ENCODE assay signal across 10 mouse cellular contexts in the genomic region with DNA sequence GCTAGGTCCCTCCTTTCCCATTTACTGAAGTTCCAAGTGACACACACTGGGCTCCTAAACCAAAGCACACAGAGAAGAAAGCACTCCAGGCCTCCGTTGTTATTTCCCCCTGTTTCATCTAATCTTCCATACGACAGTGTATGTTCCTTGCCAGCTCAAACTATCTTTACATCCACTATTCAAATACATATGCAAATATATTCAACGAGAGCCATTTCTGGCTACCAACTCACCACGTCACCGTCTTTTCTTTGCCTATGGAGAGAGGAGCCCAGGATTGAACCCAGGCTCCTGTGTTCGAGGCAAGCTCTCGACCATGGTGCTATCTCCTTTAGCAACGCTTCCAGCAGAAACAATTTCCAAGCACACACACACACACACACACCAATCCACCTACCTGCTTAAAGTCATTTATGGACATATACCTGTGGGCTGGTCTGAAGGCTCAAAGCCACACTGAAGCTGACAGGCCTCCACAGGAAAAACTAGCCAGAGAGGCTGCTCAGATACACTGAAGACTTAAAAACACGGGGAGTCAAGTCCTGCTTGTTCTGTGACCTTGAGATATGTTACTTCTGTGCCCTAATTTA. TPM values are rescaled to one million over a fixed set of nuclear protein-coding genes. Genes with fewer than 3 reads are reported as not detected.
A peak's percentile ranks its signal among the peaks of the same experiment; 100 is the strongest.
DNase-seq lines count a peak whose midpoint lies in the region; ATAC-seq lines count a peak whose summit lies in the region.
"Had no signal": no experiment of that assay in that cellular context is flagged by ENCODE, and none has a peak within 500 bp of the region (broad histone marks: within the 10 kb centered on the region; RNA-seq: fewer than 3 reads in every experiment).

No protein-coding gene starts in this region.

- peak overlapping the region; percentile 25; the same call in 1 of the 2 replicates for H3K4me3 ChIP-seq in heart, embryonic 10.5 days
- H3K4me3 ChIP-seq in midbrain, embryonic 11.5 days (ENCODE audit: low read depth, low read length): peak overlapping the region; percentile 13; the same call in 1 of the 2 replicates
- H3K4me3 ChIP-seq in midbrain, embryonic 14.5 days (replicated peaks; ENCODE audit: low read depth, low read length): no peak overlapping the region
- H3K4me3 ChIP-seq in hindbrain, embryonic 15.5 days: no peak overlapping the region
- no peak overlapping the region for H3K4me3 ChIP-seq in neural tube, embryonic 15.5 days (replicated peaks)

- no peak overlapping the region; the same call in none of the 2 replicates for H3K4me2 ChIP-seq in midbrain, embryonic 11.5 days
- no peak overlapping the region for H3K4me2 ChIP-seq in midbrain, embryonic 14.5 days (ENCODE audit: low read length)
- H3K4me2 ChIP-seq in hindbrain, embryonic 15.5 days: peak overlapping the region; percentile 22
- H3K4me2 ChIP-seq in neural tube, embryonic 15.5 days: peak overlapping the region; percentile 40

- intact Hi-C loops in heart, postnatal 10 days (cut with DNase I): no loop called here

- H3K9me3 ChIP-seq in heart, embryonic 10.5 days: no peaks in the 10 kb centered on the region
- H3K9me3 ChIP-seq in midbrain, embryonic 11.5 days (ENCODE audit: control insufficient read depth, low read length): no peaks in the 10 kb centered on the region
- H3K9me3 ChIP-seq in midbrain, embryonic 14.5 days (ENCODE audit: control insufficient read depth, low read length): no peaks in the 10 kb centered on the region
- no peaks in the 10 kb centered on the region for H3K9me3 ChIP-seq in hindbrain, embryonic 15.5 days
- no peaks in the 10 kb centered on the region for H3K9me3 ChIP-seq in neural tube, embryonic 15.5 days (replicated peaks)

- H3K27ac ChIP-seq in heart, embryonic 10.5 days: peak overlapping the region; percentile 64
- no peak overlapping the region for H3K27ac ChIP-seq in midbrain, embryonic 11.5 days (ENCODE audit: low read depth, low read length)
- no peak overlapping the region for H3K27ac ChIP-seq in midbrain, embryonic 14.5 days (replicated peaks; ENCODE audit: low read depth, low read length)
- no peak overlapping the region for H3K27ac ChIP-seq in hindbrain, embryonic 15.5 days (replicated peaks)
- H3K27ac ChIP-seq in neural tube, embryonic 15.5 days (replicated peaks): no peak overlapping the region

- DNase-seq in heart, embryonic 10.5 days (ENCODE audit: low spot score): peak; percentile 51
- DNase-seq in heart, postnatal 10 days: no peak
- DNase-seq in midbrain, embryonic 11.5 days (ENCODE audit: low spot score, missing footprints): no peak
- DNase-seq in midbrain, embryonic 14.5 days: no peak
- DNase-seq in kidney, adult 8-10 months: no peak
- DNase-seq in ovary, adult 18-20 months (ENCODE audit: low spot score): no peak
- DNase-seq: kidney, postnatal 36 days had no signal

- H3K4me1 ChIP-seq in heart, embryonic 10.5 days: peaks cover 53% of the 10 kb centered on the region
- peaks cover 19% of the 10 kb centered on the region for H3K4me1 ChIP-seq in midbrain, embryonic 11.5 days (ENCODE audit: control insufficient read depth, insufficient read depth, low read length)
- peaks cover 21% of the 10 kb centered on the region; the same call in 1 of the 2 replicates for H3K4me1 ChIP-seq in midbrain, embryonic 14.5 days (ENCODE audit: control insufficient read depth, insufficient read depth, low read length)
- H3K4me1 ChIP-seq in hindbrain, embryonic 15.5 days (replicated peaks): peaks cover 36% of the 10 kb centered on the region
- peaks cover 47% of the 10 kb centered on the region for H3K4me1 ChIP-seq in neural tube, embryonic 15.5 days

- peaks cover 19% of the 10 kb centered on the region; the same call in 1 of the 2 replicates for H3K36me3 ChIP-seq in heart, embryonic 10.5 days
- H3K36me3 ChIP-seq in midbrain, embryonic 11.5 days (ENCODE audit: control insufficient read depth, insufficient read depth, low read length): no peaks in the 10 kb centered on the region
- H3K36me3 ChIP-seq in midbrain, embryonic 14.5 days (ENCODE audit: control insufficient read depth, insufficient read depth, low read length): 0 out of 2 replicates have a peak, but pooled peaks cover 3% of the 10 kb centered on the region
- H3K36me3 ChIP-seq in hindbrain, embryonic 15.5 days: 0 out of 2 replicates have a peak, but pooled peaks cover 4% of the 10 kb centered on the region
- 0 out of 2 replicates have a peak, but pooled peaks cover 3% of the 10 kb centered on the region for H3K36me3 ChIP-seq in neural tube, embryonic 15.5 days

- H3K27me3 ChIP-seq in heart, embryonic 10.5 days (ENCODE audit: insufficient read depth, poor library complexity, severe bottlenecking): no peaks in the 10 kb centered on the region
- no peaks in the 10 kb centered on the region for H3K27me3 ChIP-seq in midbrain, embryonic 11.5 days (ENCODE audit: control insufficient read depth, insufficient read depth, low read length)
- no peaks in the 10 kb centered on the region for H3K27me3 ChIP-seq in midbrain, embryonic 14.5 days (ENCODE audit: control insufficient read depth, insufficient read depth, low read length)
- H3K27me3 ChIP-seq in hindbrain, embryonic 15.5 days: no peaks in the 10 kb centered on the region
- no peaks in the 10 kb centered on the region for H3K27me3 ChIP-seq in neural tube, embryonic 15.5 days (replicated peaks)

- 80% methylated on average over 9 of the region's 9 CpGs for WGBS in heart, embryonic 10.5 days
- WGBS in midbrain, embryonic 11.5 days: 91% methylated on average over 9 of the region's 9 CpGs
- 80% methylated on average over 9 of the region's 9 CpGs for WGBS in midbrain, embryonic 14.5 days
- WGBS in hindbrain, embryonic 15.5 days: 80% methylated on average over 9 of the region's 9 CpGs
- WGBS in neural tube, embryonic 15.5 days: 87% methylated on average over 9 of the region's 9 CpGs

- no peak overlapping the region for H3K9ac ChIP-seq in midbrain, embryonic 11.5 days (ENCODE audit: low read length)
- no peak overlapping the region for H3K9ac ChIP-seq in midbrain, embryonic 14.5 days (replicated peaks; ENCODE audit: low read length)
- H3K9ac ChIP-seq in hindbrain, embryonic 15.5 days: no peak overlapping the region
- no peak overlapping the region for H3K9ac ChIP-seq in neural tube, embryonic 15.5 days (replicated peaks)

- ATAC-seq in midbrain, embryonic 11.5 days (ENCODE audit: low FRiP score): no peak
- ATAC-seq in midbrain, embryonic 14.5 days (ENCODE audit: low FRiP score, low TSS enrichment): no peak
- no peak for ATAC-seq in hindbrain, embryonic 15.5 days (ENCODE audit: low FRiP score, low read depth)
- no peak for ATAC-seq in neural tube, embryonic 15.5 days (ENCODE audit: low FRiP score)
- ATAC-seq: lung, postnatal 0 days had no signal

RNA-seq across cellular contexts. Expression of gene Nudt4, which starts 3.5 kb away (rescaled TPM):
- polyA plus RNA-seq in heart, embryonic 10.5 days (2016; fragmentation: Nextera tagmentation; extraction: Ambion mirVana): 92.7 and 104 TPM in 2 replicates
- total RNA-seq in heart, postnatal 10 days (2021): 100 to 1,000 TPM; 215 to 280 TPM
- polyA plus RNA-seq in midbrain, embryonic 11.5 days (2014; fragmentation: Nextera tagmentation; extraction: Ambion mirVana): 141 and 148 TPM in 2 replicates
- 64.9 and 80.0 TPM in 2 replicates for polyA plus RNA-seq in midbrain, embryonic 14.5 days (2014; fragmentation: Nextera tagmentation; extraction: Ambion mirVana)
- polyA plus RNA-seq in hindbrain, embryonic 15.5 days (2015; fragmentation: Nextera tagmentation; extraction: Ambion mirVana): 68.5 and 69.0 TPM in 2 replicates
- polyA plus RNA-seq in neural tube, embryonic 15.5 days (2015; fragmentation: Nextera tagmentation; extraction: Ambion mirVana): 73.5 and 75.5 TPM in 2 replicates

RNA-seq across cellular contexts. Expression of gene Ube2n, which starts 45.5 kb away (rescaled TPM):
- polyA plus RNA-seq in heart, embryonic 10.5 days (2016; fragmentation: Nextera tagmentation; extraction: Ambion mirVana): 328 and 389 TPM in 2 replicates
- 100 to 1,000 TPM; 118 to 134 TPM for total RNA-seq in heart, postnatal 10 days (2021)
- 518 and 522 TPM in 2 replicates for polyA plus RNA-seq in midbrain, embryonic 11.5 days (2014; fragmentation: Nextera tagmentation; extraction: Ambion mirVana)
- 341 and 383 TPM in 2 replicates for polyA plus RNA-seq in midbrain, embryonic 14.5 days (2014; fragmentation: Nextera tagmentation; extraction: Ambion mirVana)
- polyA plus RNA-seq in hindbrain, embryonic 15.5 days (2015; fragmentation: Nextera tagmentation; extraction: Ambion mirVana): 365 and 371 TPM in 2 replicates
- 358 and 359 TPM in 2 replicates for polyA plus RNA-seq in neural tube, embryonic 15.5 days (2015; fragmentation: Nextera tagmentation; extraction: Ambion mirVana)

RNA-seq across cellular contexts. Expression of gene Mrpl42, which starts 58.7 kb away (rescaled TPM):
- 445 and 534 TPM in 2 replicates for polyA plus RNA-seq in heart, embryonic 10.5 days (2016; fragmentation: Nextera tagmentation; extraction: Ambion mirVana)
- total RNA-seq in heart, postnatal 10 days (2021): 100 to 1,000 TPM; 308 to 331 TPM
- polyA plus RNA-seq in midbrain, embryonic 11.5 days (2014; fragmentation: Nextera tagmentation; extraction: Ambion mirVana): 316 and 343 TPM in 2 replicates
- polyA plus RNA-seq in midbrain, embryonic 14.5 days (2014; fragmentation: Nextera tagmentation; extraction: Ambion mirVana): 251 and 289 TPM in 2 replicates
- 257 and 280 TPM in 2 replicates for polyA plus RNA-seq in hindbrain, embryonic 15.5 days (2015; fragmentation: Nextera tagmentation; extraction: Ambion mirVana)
- polyA plus RNA-seq in neural tube, embryonic 15.5 days (2015; fragmentation: Nextera tagmentation; extraction: Ambion mirVana): 286 and 296 TPM in 2 replicates

Comparison
In these comparisons a context has a peak if more than half of its experiments do, and no peak if none do; other contexts are left out.
1. H3K4me3 ChIP-seq: peak in heart, embryonic 10.5 days (single experiment) and midbrain, embryonic 11.5 days (single experiment); none in midbrain, embryonic 14.5 days (single experiment), hindbrain, embryonic 15.5 days (single experiment) and neural tube, embryonic 15.5 days (single experiment).
2. H3K4me2 ChIP-seq: peak in hindbrain, embryonic 15.5 days (single experiment) and neural tube, embryonic 15.5 days (single experiment); none in midbrain, embryonic 11.5 days (single experiment) and midbrain, embryonic 14.5 days (single experiment).